Mouse (Mus musculus) cerebellum, adult 2 months (tissue): ENCODE results near the gene Ccng1. TPM values are rescaled to one million over a fixed set of nuclear protein-coding genes. Genes with fewer than 3 reads are reported as not detected.

Experiments
- DNase-seq, 2 experiments: peaks; one replicate each; pipeline ENCODE4 v3.0.0; 2021
- H3K27ac ChIP-seq: fragments of 200-500 bp; 2 replicates; pipeline ENCODE4 v1.5.1; 2012; ENCODE audit warnings: low read length, control low read depth, inconsistent platforms; ENCODE audit not compliant: insufficient read depth
- H3K27me3 ChIP-seq: fragments of 200-500 bp; 2 replicates; pipeline ENCODE4 v1.6.1; 2012; ENCODE audit warnings: inconsistent platforms, mild to moderate bottlenecking, low read length, moderate library complexity; ENCODE audit not compliant: control insufficient read depth, insufficient read depth
- H3K4me1 ChIP-seq: fragments of 200-500 bp; 2 replicates; pipeline ENCODE4 v1.6.1; 2011; ENCODE audit warnings: low read length; ENCODE audit not compliant: control insufficient read depth, insufficient read depth
- H3K4me3 ChIP-seq: fragments of 200-500 bp; replicated peaks from 2 replicates; pipeline ENCODE3; 2011; ENCODE audit warnings: mild to moderate bottlenecking, low read depth, low read length, control low read depth; ENCODE audit not compliant: insufficient read depth
- CTCF ChIP-seq: fragments of 200-500 bp; IDR thresholded peaks from 2 replicates; pipeline ENCODE4 v1.5.1; 2011; ENCODE audit warnings: low read depth, mild to moderate bottlenecking, control low read depth, low read length, moderate library complexity, borderline replicate concordance; ENCODE audit not compliant: insufficient read depth
- POLR2A ChIP-seq: fragments of 200-500 bp; IDR thresholded peaks from 2 replicates; pipeline ENCODE4 v1.6.1; 2011; ENCODE audit warnings: low read length, control low read depth, borderline replicate concordance; ENCODE audit not compliant: insufficient read depth
- WGBS: fragments of 180-500 bp; shearing (Covaris S2); methylation state at CpG from one replicate; pipeline ENCODE4 v1.1.7; 2018; 5-methylcytosine and 5-hydroxymethylcytosine counted together
- polyA plus RNA-seq: library from polyadenylated mRNA; depleted of rRNA; stranded (reverse); fragments of >200 nt; gene quantifications from 2 replicates; pipeline ENCODE4 v1.2.3, GENCODE M21; 2012; rRNA removed

Gene Ccng1
- polyA plus RNA-seq = 26.8 and 27.8 TPM in 2 replicates

DNA sequence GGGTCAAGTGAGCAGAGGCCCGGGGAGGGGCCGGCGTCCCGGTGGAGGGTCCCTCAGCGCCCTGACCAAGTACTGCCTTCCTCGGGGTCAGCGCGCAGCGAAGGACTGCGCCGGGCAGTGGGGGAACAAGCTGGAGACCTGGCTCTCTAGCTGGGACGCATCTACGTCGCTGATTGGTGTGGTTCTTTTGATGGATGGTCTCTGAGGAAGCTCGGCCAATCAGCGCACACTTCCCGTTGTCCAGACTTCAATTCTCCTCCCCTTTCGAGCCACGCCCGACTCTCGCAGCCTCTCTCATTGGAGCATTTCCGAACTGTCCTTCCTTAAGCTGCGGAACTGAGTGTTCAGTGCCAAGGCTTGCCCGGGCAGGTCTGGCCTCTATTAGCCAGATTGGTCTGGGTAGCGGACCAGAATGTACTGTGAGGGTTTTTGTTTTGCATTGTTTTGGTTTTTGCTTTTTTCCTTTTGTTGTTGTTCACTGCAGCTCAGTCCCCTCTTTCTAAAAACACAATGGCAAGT is at the start of gene Ccng1:
TSS of gene Ccng1 (minus strand) at position 203 of the 519 bp plus-strand sequence.
- H3K4me1 ChIP-seq = peaks cover 10% of the 10 kb centered on the region; the same call in 1 of the 2 replicates
- TF ChIP-seq CTCF = no peak
- peak; percentile 88 for TF ChIP-seq POLR2A
- WGBS = 1% methylated on average over 25 of the region's 25 CpGs
- peak within 1 kb of the TSS; percentile 70 for H3K27ac ChIP-seq
- no peaks in the 10 kb centered on the region for H3K27me3 ChIP-seq
- peak; percentile 91 to 97 for DNase-seq
- peak within 1 kb of the TSS; percentile 79 for H3K4me3 ChIP-seq

DNA sequence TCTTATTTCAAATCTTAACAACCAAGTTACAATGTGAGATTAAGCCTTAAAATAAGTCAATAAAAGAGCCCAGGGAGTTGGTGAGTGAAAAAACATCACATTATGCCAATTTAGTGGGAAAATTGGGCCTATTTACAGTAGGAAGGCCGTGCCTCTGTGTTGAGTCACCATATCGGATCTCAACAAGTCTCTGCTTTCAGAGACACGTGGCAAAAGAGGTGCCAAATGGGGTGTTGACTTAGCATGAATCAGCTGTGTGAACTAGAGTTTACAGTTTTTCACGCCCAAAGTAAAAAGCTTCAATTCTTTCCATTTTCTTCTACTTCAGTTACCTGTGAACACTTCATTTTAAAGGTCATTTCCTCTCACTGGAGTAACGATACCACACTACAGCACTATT is 35.2 kb upstream of the Ccng1 start:
- no peak for DNase-seq
- H3K4me1 ChIP-seq = no peaks in the 10 kb centered on the region
- TF ChIP-seq POLR2A (no peak), CTCF (no peak)
- H3K27me3 ChIP-seq = no peaks in the 10 kb centered on the region
- no peak overlapping the region for H3K4me3 ChIP-seq
- no peak overlapping the region for H3K27ac ChIP-seq
- WGBS = 78% methylated on average over 5 of the region's 5 CpGs

DNA sequence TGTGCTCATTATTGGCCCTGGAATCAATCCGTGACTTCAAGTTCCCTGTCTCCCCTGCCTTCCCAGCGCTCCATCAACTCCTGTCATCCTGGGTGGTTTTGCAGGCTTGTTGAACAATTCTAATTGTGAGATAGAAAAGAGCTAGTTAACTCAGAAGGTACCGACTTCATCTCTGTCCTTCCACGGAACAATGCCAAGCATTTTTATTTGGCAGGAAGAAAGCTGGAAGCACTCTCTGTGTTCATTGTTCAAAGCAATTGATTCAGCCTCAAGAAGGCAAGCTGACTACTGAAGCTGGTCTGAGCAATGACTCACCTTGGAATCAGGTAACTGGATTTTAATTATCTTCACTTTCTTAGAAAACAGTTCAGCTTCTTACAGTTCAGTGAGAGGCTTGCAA is 34.6 kb upstream of the Ccng1 start:
- no peak overlapping the region for H3K27ac ChIP-seq
- TF ChIP-seq CTCF = no peak
- no peak for TF ChIP-seq POLR2A
- no peaks in the 10 kb centered on the region for H3K4me1 ChIP-seq
- WGBS = 51% methylated on average over 4 of the region's 4 CpGs
- H3K4me3 ChIP-seq = no peak overlapping the region
- no peak for DNase-seq
- H3K27me3 ChIP-seq = no peaks in the 10 kb centered on the region

DNA sequence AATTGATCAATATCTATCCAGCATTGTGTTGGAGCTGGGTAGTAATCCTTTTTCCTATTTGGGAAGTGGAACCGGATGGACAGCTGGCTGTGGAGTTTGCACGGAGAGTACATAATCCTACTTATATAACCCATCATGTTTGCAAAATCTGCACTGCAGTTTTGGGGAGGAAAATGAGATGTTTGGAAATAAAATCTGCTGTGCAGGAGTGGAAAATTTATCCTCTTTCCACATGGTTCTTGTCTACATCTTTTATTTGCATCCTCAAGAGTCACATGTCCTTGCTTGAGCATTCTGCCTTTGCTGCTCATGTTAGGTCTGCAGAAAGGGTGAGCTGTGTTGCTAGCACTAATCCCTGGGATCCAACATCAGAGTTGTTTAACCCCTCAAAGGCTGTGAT is 31.8 kb upstream of the Ccng1 start:
- Histone ChIP-seq H3K4me3 (no peak overlapping the region), H3K4me1 (no peaks in the 10 kb centered on the region), H3K27me3 (no peaks in the 10 kb centered on the region), H3K27ac (no peak overlapping the region)
- TF ChIP-seq POLR2A = no peak
- TF ChIP-seq CTCF = no peak
- 80% methylated on average over 2 of the region's 2 CpGs for WGBS
- no peak for DNase-seq

DNA sequence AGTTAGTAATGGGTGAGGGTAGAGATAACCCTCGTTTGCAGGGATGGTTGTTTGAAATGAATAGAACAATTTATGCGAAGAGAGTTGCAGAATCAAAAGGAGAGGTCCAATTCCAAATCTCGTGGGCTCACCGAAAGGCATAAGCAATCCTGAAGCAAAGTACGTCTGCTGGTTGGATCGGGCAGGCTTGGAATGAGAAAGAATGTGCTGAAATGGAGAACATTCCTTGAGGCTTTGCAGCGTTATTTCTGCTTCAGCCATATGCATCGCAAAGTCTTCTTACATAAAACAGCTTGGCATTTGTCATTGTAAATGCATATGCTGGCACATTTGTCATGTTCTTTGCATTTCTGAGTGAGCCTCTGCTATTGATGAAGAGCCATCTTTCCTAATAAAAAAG is 29.2 kb upstream of the Ccng1 start:
- WGBS = 83% methylated on average over 8 of the region's 8 CpGs
- H3K27ac ChIP-seq = no peak overlapping the region
- TF ChIP-seq POLR2A (no peak), CTCF (no peak)

DNA sequence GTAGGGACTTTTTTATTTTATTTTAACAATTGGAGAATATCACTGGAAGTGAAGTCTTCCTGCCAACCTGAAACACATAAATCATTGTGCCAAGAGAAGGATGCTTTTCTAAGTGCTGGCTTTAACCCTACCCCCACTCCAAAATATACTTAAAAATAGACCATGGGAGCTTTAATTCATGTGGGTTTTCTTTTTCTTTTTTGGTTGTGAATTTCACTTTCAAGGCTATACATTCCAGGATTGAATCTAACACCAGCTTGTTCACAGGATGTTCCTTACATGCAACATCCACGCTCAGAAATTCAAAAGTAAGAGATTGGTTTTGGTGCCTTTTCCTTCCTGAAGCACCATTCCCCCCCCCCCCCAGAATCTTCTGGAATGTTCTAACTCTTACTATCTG is 28.2 kb upstream of the Ccng1 start:
- 92% methylated on average over 1 of the region's 1 CpGs for WGBS
- Histone ChIP-seq H3K27ac (no peak overlapping the region), H3K4me1 (no peaks in the 10 kb centered on the region), H3K4me3 (no peak overlapping the region), H3K27me3 (no peaks in the 10 kb centered on the region)
- DNase-seq = no peak
- TF ChIP-seq CTCF (no peak), POLR2A (no peak)

More for the DNA sequence above, 29.2 kb upstream of the Ccng1 start:
- H3K27me3 ChIP-seq = no peaks in the 10 kb centered on the region
- DNase-seq = no peak
- no peaks in the 10 kb centered on the region for H3K4me1 ChIP-seq
- no peak overlapping the region for H3K4me3 ChIP-seq

DNA sequence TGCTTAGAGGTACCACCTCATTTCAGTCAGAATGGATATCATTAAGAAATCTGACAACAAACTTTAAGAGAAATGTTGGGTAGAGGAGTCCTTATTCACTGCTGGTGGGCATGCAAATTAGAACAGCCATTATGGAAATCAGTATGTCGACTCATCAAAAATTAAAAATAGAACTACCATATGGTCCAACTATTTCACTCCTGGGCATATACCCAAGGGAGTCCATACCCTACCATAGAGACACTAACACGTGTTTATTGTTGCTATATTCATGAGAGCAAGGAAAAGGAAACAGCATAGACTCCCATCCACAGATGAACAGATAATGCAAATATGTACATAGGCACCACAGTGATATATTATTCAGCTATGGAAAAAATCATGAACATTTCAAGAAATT is 26.7 kb upstream of the Ccng1 start:
- no peaks in the 10 kb centered on the region for H3K27me3 ChIP-seq
- no peak overlapping the region for H3K4me3 ChIP-seq
- no peak overlapping the region for H3K27ac ChIP-seq
- no peaks in the 10 kb centered on the region for H3K4me1 ChIP-seq
- WGBS = 12% methylated on average over 2 of the region's 2 CpGs
- no peak for DNase-seq
- TF ChIP-seq CTCF (no peak), POLR2A (no peak)
